Mouse (Mus musculus) neutrophil, adult 5-6 weeks (primary cell): ENCODE results near the gene Prdx2. TPM values are rescaled to one million over a fixed set of nuclear protein-coding genes. Genes with fewer than 3 reads are reported as not detected.

Source experiments
- ATAC-seq: fragments of 151-379, 151-347 bp; 2 replicates; pipeline ENCODE4 v1.8.0; 2017; ENCODE audit warnings: mild to moderate bottlenecking, moderate TSS enrichment; ENCODE audit not compliant: insufficient number of reproducible peaks, poor library complexity, low FRiP score, severe bottlenecking; ENCODE audit errors: extremely low read depth
- total RNA-seq: library from RNA; stranded (forward); fragments of 200-1000 nt; gene quantifications from 2 replicates; pipeline ENCODE4 v1.2.3, GENCODE M21; 2017

The Prdx2 gene
- total RNA-seq, 1 experiment from 2014 or later: 92.5 TPM

- no peak for ATAC-seq
Observed at GRCm38 (mm10) chr8:84989311-84989731, 19.9 kb downstream of the Prdx2 start.

- peak; percentile 28 for ATAC-seq
Observed at GRCm38 (mm10) chr8:84989810-84990209, 20.4 kb downstream of the Prdx2 start.

- peak; percentile 73 for ATAC-seq
Observed at GRCm38 (mm10) chr8:84990349-84990748, 21.0 kb downstream of the Prdx2 start, which contains the start of gene Hook2. Gene Hook2, plus strand, starts transcription at chr8:84990603.

GRCm38 (mm10) chr8:84990836-84991235 lies 21.4 kb downstream of the Prdx2 start:
- ATAC-seq: no peak

GRCm38 (mm10) chr8:84994375-84994774 lies 25.0 kb downstream of the Prdx2 start:
- no peak for ATAC-seq

GRCm38 (mm10) chr8:84995680-84996079 lies 26.3 kb downstream of the Prdx2 start:
- ATAC-seq: no peak

GRCm38 (mm10) chr8:84996978-84997377 lies 27.6 kb downstream of the Prdx2 start:
- ATAC-seq: no peak

- ATAC-seq: peak; percentile 92
Observed at GRCm38 (mm10) chr8:84997649-84998295, 28.4 kb downstream of the Prdx2 start.

- no peak for ATAC-seq
Observed at GRCm38 (mm10) chr8:85007686-85008085, 38.3 kb downstream of the Prdx2 start.

- ATAC-seq: no peak
Observed at GRCm38 (mm10) chr8:85011242-85011641, 41.9 kb downstream of the Prdx2 start.

- ATAC-seq: peak; percentile 75
Observed at GRCm38 (mm10) chr8:85013230-85013840, 43.9 kb downstream of the Prdx2 start.

- ATAC-seq: no peak
Observed at GRCm38 (mm10) chr8:85014431-85014830, 45.0 kb downstream of the Prdx2 start, which contains the start of gene Best2. Gene Best2, minus strand, starts transcription at chr8:85014531.

- no peak for ATAC-seq
Observed at GRCm38 (mm10) chr8:85016724-85017123, 47.3 kb downstream of the Prdx2 start.

GRCm38 (mm10) chr8:85017209-85017608 lies 47.8 kb downstream of the Prdx2 start:
- no peak for ATAC-seq

GRCm38 (mm10) chr8:85021514-85022055 lies 52.2 kb downstream of the Prdx2 start:
- no peak for ATAC-seq

- no peak for ATAC-seq
Observed at GRCm38 (mm10) chr8:85023846-85024245, 54.5 kb downstream of the Prdx2 start.

Other genes with a start within 250 kb of the Prdx2 start
- 0.61 and 3.4 TPM in 2 replicates for gene G430095P16Rik, start 246.6 kb upstream of the Prdx2 start, total RNA-seq
- gene Nfix, start 169.2 kb upstream of the Prdx2 start, total RNA-seq: 1.7 and 3.4 TPM in 2 replicates
- gene Dand5, start 146.8 kb upstream of the Prdx2 start, total RNA-seq: 4.5 and 5.5 TPM in 2 replicates
- 14.1 and 16.7 TPM in 2 replicates for gene Gadd45gip1, start 138.1 kb upstream of the Prdx2 start, total RNA-seq
- 46.6 and 57.8 TPM in 2 replicates for gene Rad23a, start 128.9 kb upstream of the Prdx2 start, total RNA-seq
- 690 and 751 TPM in 2 replicates for gene Calr, start 122.7 kb upstream of the Prdx2 start, total RNA-seq
- 50.7 and 56.2 TPM in 2 replicates for gene Farsa, start 112.6 kb upstream of the Prdx2 start, total RNA-seq
- gene Syce2, start 97.5 kb upstream of the Prdx2 start, total RNA-seq: 4.4 and 5.5 TPM in 2 replicates
- gene Gcdh, start 75.7 kb upstream of the Prdx2 start, total RNA-seq: 21.0 and 21.5 TPM in 2 replicates
- not detected in 2 replicates for gene Klf1, start 67.7 kb upstream of the Prdx2 start, total RNA-seq
- gene Dnase2a, start 61.0 kb upstream of the Prdx2 start, total RNA-seq: 31.7 and 34.7 TPM in 2 replicates
- gene Mast1, start 32.2 kb upstream of the Prdx2 start, total RNA-seq: 0.12 and 0.23 TPM in 2 replicates
- not detected in 2 replicates for gene Rtbdn, start 22.6 kb upstream of the Prdx2 start, total RNA-seq
- not detected in 2 replicates for gene Gm49661, start 154 bp upstream of the Prdx2 start, total RNA-seq
- gene Rnaseh2a, start 180 bp downstream of the Prdx2 start, total RNA-seq: 26.5 and 36.0 TPM in 2 replicates
- gene Junb, start 9.1 kb downstream of the Prdx2 start, total RNA-seq: 867 and 1,013 TPM in 2 replicates
- 8.6 and 12.0 TPM in 2 replicates for gene Hook2, start 21.0 kb downstream of the Prdx2 start, total RNA-seq
- gene Best2, start 44.9 kb downstream of the Prdx2 start, total RNA-seq: not detected in 2 replicates
- 38.9 and 43.1 TPM in 2 replicates for gene Asna1, start 55.7 kb downstream of the Prdx2 start, total RNA-seq
- 124 and 193 TPM in 2 replicates for gene Trir, start 57.2 kb downstream of the Prdx2 start, total RNA-seq
- 16.9 TPM in 2 replicates for gene Tnpo2, start 67.3 kb downstream of the Prdx2 start, total RNA-seq
- gene Fbxw9, start 90.5 kb downstream of the Prdx2 start, total RNA-seq: 6.3 and 7.9 TPM in 2 replicates
- gene Gm5741, start 98.4 kb downstream of the Prdx2 start, total RNA-seq: not detected in 2 replicates
- 41.9 and 48.2 TPM in 2 replicates for gene Dhps, start 102.2 kb downstream of the Prdx2 start, total RNA-seq
- gene Wdr83os, start 111.2 kb downstream of the Prdx2 start, total RNA-seq: 22.0 and 23.6 TPM in 2 replicates
- gene Wdr83, start 111.7 kb downstream of the Prdx2 start, total RNA-seq: 15.8 and 17.6 TPM in 2 replicates
- gene Man2b1, start 113.7 kb downstream of the Prdx2 start, total RNA-seq: 192 and 197 TPM in 2 replicates
- not detected in 2 replicates for gene Zfp791, start 153.5 kb downstream of the Prdx2 start, total RNA-seq
- gene Cks1brt, start 182.3 kb downstream of the Prdx2 start, total RNA-seq: not detected in 2 replicates